Mouse (Mus musculus) liver, embryonic 14.5 days (tissue): ENCODE data around the gene Cx3cr1.

Source experiments
- CTCF ChIP-seq: IDR thresholded peaks from 2 replicates; pipeline ENCODE4 v1.5.1; 2016; ENCODE audit warnings: antibody characterized with exemption, low read depth, control low read depth
- EP300 ChIP-seq: IDR thresholded peaks from 2 replicates; pipeline ENCODE4 v1.6.1; 2016; ENCODE audit warnings: antibody characterized with exemption, low read depth

DNA sequence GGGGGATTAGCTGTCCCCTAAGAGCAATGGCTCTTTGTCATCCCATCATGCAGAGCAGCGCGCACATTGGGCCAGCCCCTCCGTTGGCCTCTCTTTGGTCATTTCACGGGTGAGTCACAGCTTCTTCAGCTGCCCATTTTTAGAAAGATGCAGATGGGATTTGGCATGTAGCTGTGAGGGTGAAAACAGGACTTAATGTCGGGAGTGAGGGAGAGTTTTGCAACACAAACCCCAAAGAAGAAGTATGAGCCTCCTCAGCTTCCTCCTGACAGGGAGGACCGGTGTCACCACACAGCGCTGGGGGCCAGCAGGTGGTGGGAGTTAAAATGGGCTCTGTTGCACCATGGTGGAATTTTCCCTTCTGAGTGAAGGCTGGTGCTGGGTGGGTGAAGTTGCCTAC, 26.6 kb downstream of the Cx3cr1 start:
- TF ChIP-seq CTCF (no peak), EP300 (no peak)
